In the genomic region with DNA sequence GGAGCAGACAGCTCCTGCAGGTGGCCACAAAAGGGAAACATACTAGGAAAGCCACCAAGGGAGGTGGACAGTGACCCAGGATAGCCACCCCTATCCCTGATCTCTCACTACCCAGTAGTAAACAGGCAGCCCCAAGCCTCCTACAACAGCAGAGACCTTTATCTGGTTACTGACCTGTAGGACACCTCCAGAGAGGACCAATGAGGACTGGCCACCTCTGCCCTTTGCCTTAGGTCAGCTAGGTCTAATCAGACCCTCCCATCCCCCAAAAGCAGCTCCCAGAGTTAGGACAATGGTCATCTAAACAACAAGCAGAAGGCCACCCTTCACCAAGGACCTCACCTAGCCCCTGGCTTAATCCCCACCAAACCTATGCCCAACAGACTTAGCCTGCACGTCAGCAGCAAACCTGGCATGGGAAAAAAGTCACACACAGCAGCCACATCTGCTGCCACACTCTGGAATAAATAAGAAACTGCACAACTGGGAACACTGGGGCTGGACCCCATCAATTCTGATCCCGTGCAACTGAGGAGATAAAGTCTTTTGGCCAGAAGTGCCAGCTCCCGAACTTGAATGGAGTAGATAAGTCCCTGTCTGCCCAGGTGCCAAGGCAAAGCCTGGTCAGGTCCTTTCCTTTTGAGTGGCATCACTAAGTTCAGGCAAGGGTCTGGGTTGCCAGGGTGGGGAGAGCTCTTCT, we compare ENCODE assay signal across 8 mouse cellular contexts. TPM values are rescaled to one million over a fixed set of nuclear protein-coding genes. Genes with fewer than 3 reads are reported as not detected.
DNase-seq lines count a peak whose midpoint lies in the region; ATAC-seq and TF ChIP-seq lines count a peak whose summit lies in the region.

No protein-coding gene starts in this region.

- H3K9me3 ChIP-seq in E14TG2a.4 (ENCODE audit: low read length), result no peaks in the 10 kb centered on the region
- no peaks in the 10 kb centered on the region for H3K9me3 ChIP-seq in forebrain, postnatal 0 days (ENCODE audit: low read length)
- H3K9me3 ChIP-seq in megakaryocyte, embryonic 14.5 days, result no peaks in the 10 kb centered on the region

- peak; percentile 17 for DNase-seq in embryo, embryonic 11 days
- DNase-seq in embryo, embryonic 10 days (ENCODE audit: low spot score), result no peak
- peak; percentile 18 for DNase-seq in forebrain, postnatal 0 days
- no peak for DNase-seq in frontal cortex, postnatal 10 days (ENCODE audit: low spot score in 2 of 2)
- DNase-seq in cerebellum, postnatal 36 days, result no peak
- no peak for DNase-seq in thymus, postnatal 36 days

- H3K9ac ChIP-seq in forebrain, postnatal 0 days, result peak overlapping the region; percentile 73

- H3K27me3 ChIP-seq in E14TG2a.4 (ENCODE audit: insufficient read depth, low read length), result peaks cover 34% of the 10 kb centered on the region
- H3K27me3 ChIP-seq in forebrain, postnatal 0 days (ENCODE audit: insufficient read depth, low read length), result no peaks in the 10 kb centered on the region; the same call in 1 of the 2 replicates
- no peaks in the 10 kb centered on the region for H3K27me3 ChIP-seq in megakaryocyte, embryonic 14.5 days (replicated peaks)

- H3K36me3 ChIP-seq in E14TG2a.4 (ENCODE audit: insufficient read depth, low read length), result peaks cover 17% of the 10 kb centered on the region
- H3K36me3 ChIP-seq in forebrain, postnatal 0 days (ENCODE audit: insufficient read depth), result no peaks in the 10 kb centered on the region; the same call in 1 of the 2 replicates
- H3K36me3 ChIP-seq in megakaryocyte, embryonic 14.5 days (replicated peaks; ENCODE audit: low read length), result peaks cover 30% of the 10 kb centered on the region

- TF ChIP-seq CTCF in E14TG2a.4 (conservative IDR thresholded peaks at IDR 0.05; ENCODE audit: low read length), result no peak
- no peak; the same call in 1 of the 2 replicates for TF ChIP-seq CTCF in forebrain, postnatal 0 days (IDR thresholded peaks at IDR 0.05; ENCODE audit: low read depth)

- H3K4me1 ChIP-seq in E14TG2a.4 (replicated peaks; ENCODE audit: low read depth, low read length), result peaks cover 41% of the 10 kb centered on the region
- peaks cover 17% of the 10 kb centered on the region for H3K4me1 ChIP-seq in forebrain, postnatal 0 days (ENCODE audit: insufficient read depth)
- H3K4me1 ChIP-seq in megakaryocyte, embryonic 14.5 days, result peaks cover 84% of the 10 kb centered on the region

- ATAC-seq in forebrain, postnatal 0 days, result peak; percentile 37; the same call in 1 of the 2 replicates

- peak overlapping the region; percentile 81; the same call in 1 of the 2 replicates for H3K4me3 ChIP-seq in E14TG2a.4 (replicated peaks; ENCODE audit: low read length)
- peak overlapping the region; percentile 54 for H3K4me3 ChIP-seq in forebrain, postnatal 0 days (ENCODE audit: low read depth, low read length)
- H3K4me3 ChIP-seq in megakaryocyte, embryonic 14.5 days (replicated peaks), result peak overlapping the region; percentile 96

- H3K27ac ChIP-seq in forebrain, postnatal 0 days (ENCODE audit: low read depth, low read length), result no peak overlapping the region

- 28% methylated on average over 3 of the region's 3 CpGs for WGBS in forebrain, postnatal 0 days

- peak overlapping the region; percentile 97 for H3K4me2 ChIP-seq in forebrain, postnatal 0 days (ENCODE audit: low read depth)

RNA-seq across cellular contexts. Expression of gene Sec14l2, which starts 5.7 kb away (rescaled TPM):
- 4.4 and 5.8 TPM in 2 replicates for total RNA-seq in forebrain, postnatal 0 days (2014; rRNA removed)
- polyA plus RNA-seq in forebrain, postnatal 0 days (2015; fragmentation: Nextera tagmentation; extraction: Ambion mirVana), result 2.9 and 3.4 TPM in 2 replicates
- 12.4 and 22.6 TPM in 2 replicates for polyA plus RNA-seq in megakaryocyte, embryonic 14.5 days (2012; ENCODE audit: insufficient read depth, low replicate concordance)

RNA-seq across cellular contexts. Expression of gene Rnf215, which starts 17.5 kb away (rescaled TPM):
- 73.9 and 90.1 TPM in 2 replicates for total RNA-seq in forebrain, postnatal 0 days (2014; rRNA removed)
- 37.4 and 45.4 TPM in 2 replicates for polyA plus RNA-seq in forebrain, postnatal 0 days (2015; fragmentation: Nextera tagmentation; extraction: Ambion mirVana)
- polyA plus RNA-seq in megakaryocyte, embryonic 14.5 days (2012; ENCODE audit: insufficient read depth, low replicate concordance), result 9.1 and 9.7 TPM in 2 replicates

RNA-seq across cellular contexts. Expression of gene Mtfp1, which starts 22.3 kb away (rescaled TPM):
- total RNA-seq in forebrain, postnatal 0 days (2014; rRNA removed), result 10.1 and 11.8 TPM in 2 replicates
- 12.4 and 14.2 TPM in 2 replicates for polyA plus RNA-seq in forebrain, postnatal 0 days (2015; fragmentation: Nextera tagmentation; extraction: Ambion mirVana)
- 5.1 and 10.8 TPM in 2 replicates for polyA plus RNA-seq in megakaryocyte, embryonic 14.5 days (2012; ENCODE audit: insufficient read depth, low replicate concordance)

RNA-seq across cellular contexts. Expression of gene Ccdc157, which starts 42.6 kb away (rescaled TPM):
- total RNA-seq in forebrain, postnatal 0 days (2014; rRNA removed), result 13.9 and 25.0 TPM in 2 replicates
- 5.2 and 7.8 TPM in 2 replicates for polyA plus RNA-seq in forebrain, postnatal 0 days (2015; fragmentation: Nextera tagmentation; extraction: Ambion mirVana)
- polyA plus RNA-seq in megakaryocyte, embryonic 14.5 days (2012; ENCODE audit: insufficient read depth, low replicate concordance), result 0.56 and 2.1 TPM in 2 replicates

RNA-seq across cellular contexts. Expression of gene Sf3a1, which starts 42.6 kb away (rescaled TPM):
- total RNA-seq in forebrain, postnatal 0 days (2014; rRNA removed), result 46.7 and 54.4 TPM in 2 replicates
- 30.6 and 34.6 TPM in 2 replicates for polyA plus RNA-seq in forebrain, postnatal 0 days (2015; fragmentation: Nextera tagmentation; extraction: Ambion mirVana)
- polyA plus RNA-seq in megakaryocyte, embryonic 14.5 days (2012; ENCODE audit: insufficient read depth, low replicate concordance), result 43.3 and 56.7 TPM in 2 replicates

Comparison
In these comparisons a context has a peak if more than half of its experiments do, and no peak if none do; other contexts are left out.
1. DNase-seq: peak in embryo, embryonic 11 days (single experiment) and forebrain, postnatal 0 days (single experiment); none in embryo, embryonic 10 days (single experiment), frontal cortex, postnatal 10 days (0 of 2), cerebellum, postnatal 36 days (0 of 2) and thymus, postnatal 36 days (0 of 2).
2. Peak in every context shown above with its lines, with median percentiles within 50 percentile points of each other: H3K4me3 ChIP-seq.